In the genomic region with DNA sequence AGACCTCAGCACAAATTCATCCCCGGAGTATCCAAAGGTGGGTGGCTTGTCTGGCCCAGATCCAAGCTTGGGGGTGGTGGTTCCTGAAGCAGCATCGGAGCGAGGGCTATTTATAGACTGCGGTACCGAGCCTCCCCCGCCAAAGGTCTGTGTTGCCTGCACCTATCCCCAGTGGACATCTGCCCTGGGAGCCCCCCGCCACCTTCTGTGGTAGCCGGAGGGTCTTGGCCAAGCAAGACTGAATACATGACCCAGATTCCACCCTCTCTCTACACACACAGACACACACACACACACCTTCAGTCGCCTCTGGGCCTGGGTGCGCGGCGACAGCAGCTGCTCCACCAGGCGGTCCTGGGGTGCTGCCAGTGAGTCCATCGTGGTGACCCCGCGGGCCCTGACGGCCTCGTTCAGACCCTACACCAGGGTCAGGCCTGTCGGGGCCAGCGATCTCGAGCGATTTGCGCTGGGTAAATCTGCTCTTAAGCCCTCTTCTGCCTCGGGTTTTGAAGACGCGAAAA, we compare ENCODE assay signal across 8 mouse cellular contexts. TPM values are rescaled to one million over a fixed set of nuclear protein-coding genes. Genes with fewer than 3 reads are reported as not detected.
A peak's percentile ranks its signal among the peaks of the same experiment; 100 is the strongest.
DNase-seq lines count a peak whose midpoint lies in the region; ATAC-seq and TF ChIP-seq lines count a peak whose summit lies in the region.

No protein-coding gene starts in this region.

- H3K27ac ChIP-seq in heart, adult 2 months, result peak overlapping the region; percentile 17; the same call in 1 of the 2 replicates
- no peak overlapping the region for H3K27ac ChIP-seq in embryonic facial prominence, embryonic 11.5 days (replicated peaks; ENCODE audit: low read depth, low read length)
- peak overlapping the region; percentile 72 for H3K27ac ChIP-seq in midbrain, embryonic 10.5 days (replicated peaks)

- peak overlapping the region; percentile 89 for H3K4me2 ChIP-seq in embryonic facial prominence, embryonic 11.5 days (ENCODE audit: low read depth, low read length)

- TF ChIP-seq POLR2A in heart, adult 2 months (IDR thresholded peaks at IDR 0.05; ENCODE audit: insufficient read depth, low read depth, low read length), result no peak

- peak overlapping the region; percentile 37; the same call in 1 of the 2 replicates for H3K9ac ChIP-seq in heart, adult 2 months (ENCODE audit: low read depth, low read length)
- H3K9ac ChIP-seq in embryonic facial prominence, embryonic 11.5 days (replicated peaks; ENCODE audit: low read length), result peak overlapping the region; percentile 54

- no peak for DNase-seq in heart, adult 2 months
- DNase-seq in heart, adult 9 months (ENCODE audit: low spot score in 2 of 2), result no peak
- no peak for DNase-seq in embryonic facial prominence, embryonic 11.5 days (ENCODE audit: low spot score)
- no peak for DNase-seq in midbrain, embryonic 10.5 days (ENCODE audit: low spot score)
- no peak for DNase-seq in urinary bladder, adult 18-20 months (ENCODE audit: low spot score in 2 of 2)
- no peak for DNase-seq in urinary bladder, adult 2 months (ENCODE audit: low spot score)

- no peaks in the 10 kb centered on the region for H3K36me3 ChIP-seq in heart, adult 2 months (ENCODE audit: control insufficient read depth, insufficient read depth, low read length)
- H3K36me3 ChIP-seq in E14TG2a.4 (ENCODE audit: insufficient read depth, low read length), result no peaks in the 10 kb centered on the region
- H3K36me3 ChIP-seq in embryonic facial prominence, embryonic 11.5 days (replicated peaks; ENCODE audit: control insufficient read depth, insufficient read depth, low read depth, low read length), result peaks cover 4% of the 10 kb centered on the region
- H3K36me3 ChIP-seq in midbrain, embryonic 10.5 days, result peaks cover 34% of the 10 kb centered on the region

- no peaks in the 10 kb centered on the region for H3K79me2 ChIP-seq in heart, adult 2 months (replicated peaks; ENCODE audit: control insufficient read depth, insufficient read depth, low read length)

- no peaks in the 10 kb centered on the region; the same call in 1 of the 2 replicates for H3K4me1 ChIP-seq in heart, adult 2 months (ENCODE audit: control insufficient read depth, insufficient read depth, low read length)
- peaks cover 68% of the 10 kb centered on the region for H3K4me1 ChIP-seq in E14TG2a.4 (replicated peaks; ENCODE audit: low read depth, low read length)
- H3K4me1 ChIP-seq in embryonic facial prominence, embryonic 11.5 days (ENCODE audit: control insufficient read depth, insufficient read depth, low read length), result peaks cover 12% of the 10 kb centered on the region
- H3K4me1 ChIP-seq in midbrain, embryonic 10.5 days, result peaks cover 56% of the 10 kb centered on the region

- TF ChIP-seq CTCF in heart, adult 2 months (IDR thresholded peaks at IDR 0.05), result no peak
- TF ChIP-seq CTCF in E14TG2a.4 (conservative IDR thresholded peaks at IDR 0.05; ENCODE audit: low read length), result no peak

- H3K27me3 ChIP-seq in heart, adult 2 months (ENCODE audit: control insufficient read depth, insufficient read depth, low read length), result peaks cover 2% of the 10 kb centered on the region; the same call in 1 of the 2 replicates
- peaks cover 97% of the 10 kb centered on the region for H3K27me3 ChIP-seq in E14TG2a.4 (ENCODE audit: insufficient read depth, low read length)
- H3K27me3 ChIP-seq in embryonic facial prominence, embryonic 11.5 days (ENCODE audit: control insufficient read depth, insufficient read depth, low read length), result peaks cover 54% of the 10 kb centered on the region
- peaks cover 97% of the 10 kb centered on the region for H3K27me3 ChIP-seq in midbrain, embryonic 10.5 days (ENCODE audit: low read depth, poor library complexity, severe bottlenecking)

- H3K9me3 ChIP-seq in E14TG2a.4 (ENCODE audit: low read length), result no peaks in the 10 kb centered on the region; the same call in 1 of the 2 replicates
- H3K9me3 ChIP-seq in embryonic facial prominence, embryonic 11.5 days (replicated peaks; ENCODE audit: control insufficient read depth, low read length), result no peaks in the 10 kb centered on the region
- no peaks in the 10 kb centered on the region for H3K9me3 ChIP-seq in midbrain, embryonic 10.5 days (replicated peaks)

- TF ChIP-seq EP300 in heart, adult 2 months (IDR thresholded peaks at IDR 0.05; ENCODE audit: insufficient read depth, low read depth, low read length), result no peak

- intact Hi-C loops in heart, adult 2 months (cut with DNase I), result loop anchor here (2.0 to 5.0 kb wide), 4 partner anchors 53 to 231 kb away; a partner anchor contains a TSS

- WGBS in heart, adult 2 months, result 15% methylated on average over 26 of the region's 26 CpGs
- 8% methylated on average over 26 of the region's 26 CpGs for WGBS in embryonic facial prominence, embryonic 11.5 days
- WGBS in midbrain, embryonic 10.5 days, result 10% methylated on average over 26 of the region's 26 CpGs

- no peak for ATAC-seq in embryonic facial prominence, embryonic 11.5 days (replicated peaks; ENCODE audit: insufficient number of reproducible peaks, low FRiP score, low TSS enrichment, low read depth)
- peak; percentile 7 for ATAC-seq in inflammation-experienced regulatory T-cells, adult 6 months

- peak overlapping the region; percentile 55 for H3K4me3 ChIP-seq in heart, adult 2 months
- H3K4me3 ChIP-seq in E14TG2a.4 (replicated peaks; ENCODE audit: low read length), result peak overlapping the region; percentile 77
- H3K4me3 ChIP-seq in embryonic facial prominence, embryonic 11.5 days (ENCODE audit: low read depth, low read length), result peak overlapping the region; percentile 47
- peak overlapping the region; percentile 63 for H3K4me3 ChIP-seq in midbrain, embryonic 10.5 days

RNA-seq across cellular contexts. Expression of a gene that starts 0.4 kb away (rescaled TPM):
- total RNA-seq in heart, adult 2 months (2021), result 1 to 10 TPM; 1.1 TPM
- 3.1 and 4.9 TPM in 2 replicates for polyA plus RNA-seq in heart, adult 2 months (2012; rRNA removed)
- 1.1 and 3.0 TPM in 2 replicates for polyA plus RNA-seq in embryonic facial prominence, embryonic 11.5 days (2014; fragmentation: Nextera tagmentation; extraction: Ambion mirVana)
- polyA plus RNA-seq in inflammation-experienced regulatory T-cells, adult 6 months (2017; shearing (Covaris generic)), result not detected
- 3.7 and 5.8 TPM in 2 replicates for polyA plus RNA-seq in midbrain, embryonic 10.5 days (2016; fragmentation: Nextera tagmentation; extraction: Ambion mirVana)
- polyA plus RNA-seq in urinary bladder, adult 2 months (2012; rRNA removed), result 11.8 and 15.0 TPM in 2 replicates

RNA-seq across cellular contexts. Expression of a gene that starts 3.6 kb away (rescaled TPM):
- 1 to 10 TPM in 1 of 2 experiments, under 1 TPM in 1; 0.86 to 3.5 TPM for total RNA-seq in heart, adult 2 months (2021)
- 1.3 and 5.6 TPM in 2 replicates for polyA plus RNA-seq in heart, adult 2 months (2012; rRNA removed)
- 5.8 and 6.4 TPM in 2 replicates for polyA plus RNA-seq in embryonic facial prominence, embryonic 11.5 days (2014; fragmentation: Nextera tagmentation; extraction: Ambion mirVana)
- polyA plus RNA-seq in inflammation-experienced regulatory T-cells, adult 6 months (2017; shearing (Covaris generic)), result not detected
- polyA plus RNA-seq in midbrain, embryonic 10.5 days (2016; fragmentation: Nextera tagmentation; extraction: Ambion mirVana), result 4.5 and 4.6 TPM in 2 replicates
- 0.55 and 0.59 TPM in 2 replicates for polyA plus RNA-seq in urinary bladder, adult 2 months (2012; rRNA removed)

RNA-seq across cellular contexts. Expression of a gene that starts 3.9 kb away (rescaled TPM):
- total RNA-seq in heart, adult 2 months (2021), result 1 to 10 TPM; 3.2 to 5.6 TPM
- polyA plus RNA-seq in heart, adult 2 months (2012; rRNA removed), result 7.1 and 7.3 TPM in 2 replicates
- 33.7 and 39.9 TPM in 2 replicates for polyA plus RNA-seq in embryonic facial prominence, embryonic 11.5 days (2014; fragmentation: Nextera tagmentation; extraction: Ambion mirVana)
- under 1 TPM; 0.72 to 0.78 (median 0.77) TPM for polyA plus RNA-seq in inflammation-experienced regulatory T-cells, adult 6 months (2017; shearing (Covaris generic))
- polyA plus RNA-seq in midbrain, embryonic 10.5 days (2016; fragmentation: Nextera tagmentation; extraction: Ambion mirVana), result 31.2 and 42.8 TPM in 2 replicates
- polyA plus RNA-seq in urinary bladder, adult 2 months (2012; rRNA removed), result 44.7 and 46.4 TPM in 2 replicates

RNA-seq across cellular contexts. Expression of a gene that starts 35.4 kb away (rescaled TPM):
- total RNA-seq in heart, adult 2 months (2021), result 1 to 10 TPM in 1 of 2 experiments, under 1 TPM in 1; 0.68 to 1.1 TPM
- polyA plus RNA-seq in heart, adult 2 months (2012; rRNA removed), result 0.91 and 1.3 TPM in 2 replicates
- polyA plus RNA-seq in embryonic facial prominence, embryonic 11.5 days (2014; fragmentation: Nextera tagmentation; extraction: Ambion mirVana), result 6.3 and 6.8 TPM in 2 replicates
- not detected for polyA plus RNA-seq in inflammation-experienced regulatory T-cells, adult 6 months (2017; shearing (Covaris generic))
- polyA plus RNA-seq in midbrain, embryonic 10.5 days (2016; fragmentation: Nextera tagmentation; extraction: Ambion mirVana), result 0.97 and 1.7 TPM in 2 replicates
- polyA plus RNA-seq in urinary bladder, adult 2 months (2012; rRNA removed), result 2.0 and 4.1 TPM in 2 replicates
